Mouse (Mus musculus) 3134 (cell line): ENCODE results near the gene Akap8l.
A peak's percentile ranks its signal among the peaks of the same experiment; 100 is the strongest.

Source experiments
- DNase-seq: peaks from one replicate; pipeline ENCODE4 v3.0.0-alpha.2; 2011; ENCODE audit warnings: low spot score; ENCODE audit not compliant: insufficient read length; ENCODE audit errors: extremely low read depth

Akap8l gene

DNA sequence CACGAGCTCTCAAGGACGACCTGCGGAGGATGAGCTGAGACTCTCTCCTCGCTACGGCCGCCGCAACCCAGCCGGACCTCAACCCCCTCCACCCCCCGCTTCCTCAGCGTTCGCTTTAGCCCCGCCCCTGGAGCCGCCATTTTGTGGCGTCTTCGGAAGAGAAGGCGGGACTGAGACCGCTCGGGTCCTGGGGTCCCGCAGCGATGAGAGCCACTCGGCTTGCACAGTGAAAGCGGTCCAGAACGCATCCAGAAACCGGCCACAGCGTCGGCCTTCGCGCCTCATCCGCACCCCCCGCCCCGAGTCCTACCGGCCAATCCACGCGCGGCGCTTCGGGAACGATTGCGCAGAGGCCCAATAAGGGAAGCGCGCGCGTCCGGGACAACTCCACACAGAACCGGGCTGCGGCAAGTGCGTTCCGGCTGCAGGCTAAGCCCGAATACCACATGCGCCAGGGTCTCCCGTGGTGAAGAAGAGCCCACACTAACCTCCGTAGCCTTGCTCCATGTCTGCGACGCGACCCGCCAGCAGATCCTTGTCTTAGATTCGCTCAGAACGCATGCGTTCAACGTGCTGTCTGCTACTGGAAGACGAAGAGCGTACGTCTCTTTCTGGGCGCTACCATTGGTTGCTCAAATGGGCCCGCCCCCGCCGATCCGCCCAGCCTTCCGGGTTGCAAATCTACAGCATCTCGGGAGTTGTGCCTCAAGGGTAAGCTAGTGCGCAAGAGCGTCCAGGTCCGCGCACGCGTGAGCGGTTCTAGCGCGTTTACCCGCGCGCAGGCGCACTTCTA is 29.6 kb downstream of the Akap8l start, which contains the start of gene Akap8:
Gene Akap8 (minus strand): TSS at position 642 of the 793 bp plus-strand sequence.
- peak; percentile 100 for DNase-seq

GRCm38 (mm10) chr17:32319950-32320349 is 30.5 kb downstream of the Akap8l start:
- DNase-seq, result no peak

DNA sequence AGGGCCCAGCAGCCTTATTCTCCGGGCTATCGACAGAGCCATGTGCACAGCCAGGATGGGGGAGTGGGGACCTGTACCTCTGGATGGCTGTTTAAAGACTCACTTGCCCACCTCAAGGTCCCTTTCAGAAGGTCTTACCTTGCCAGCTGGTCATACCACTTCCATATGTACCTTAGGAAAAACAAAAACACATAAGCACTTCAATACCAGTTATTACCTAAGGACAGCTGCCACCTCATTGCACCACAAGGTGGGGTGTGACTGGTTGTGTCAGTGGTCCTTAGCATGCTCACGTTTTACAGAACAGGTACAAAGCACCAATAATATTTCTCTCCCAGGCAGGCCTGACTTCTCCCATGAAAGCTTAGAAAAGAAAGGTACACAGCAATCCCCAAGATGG is 32.7 kb downstream of the Akap8l start:
- DNase-seq, result no peak

DNA sequence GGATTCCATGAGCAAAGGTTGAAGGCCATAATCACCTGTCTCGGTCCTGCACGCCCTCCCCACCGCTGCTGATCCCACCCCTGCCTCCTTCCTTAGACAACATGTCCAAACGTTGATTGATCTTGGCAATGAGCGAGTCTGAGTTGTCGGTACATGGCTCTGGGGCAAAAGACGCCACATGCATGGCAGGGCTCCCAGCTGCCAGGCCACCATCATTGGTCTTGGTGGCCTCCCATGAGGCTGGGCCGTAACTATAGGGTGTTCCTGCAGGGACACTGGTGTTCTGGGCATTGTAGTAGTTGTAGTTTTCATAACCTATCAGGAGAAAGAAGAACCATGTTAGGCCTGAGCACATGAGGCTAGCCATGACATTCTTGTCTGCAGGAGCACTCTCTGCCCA is 33.4 kb downstream of the Akap8l start:
- no peak for DNase-seq

DNA sequence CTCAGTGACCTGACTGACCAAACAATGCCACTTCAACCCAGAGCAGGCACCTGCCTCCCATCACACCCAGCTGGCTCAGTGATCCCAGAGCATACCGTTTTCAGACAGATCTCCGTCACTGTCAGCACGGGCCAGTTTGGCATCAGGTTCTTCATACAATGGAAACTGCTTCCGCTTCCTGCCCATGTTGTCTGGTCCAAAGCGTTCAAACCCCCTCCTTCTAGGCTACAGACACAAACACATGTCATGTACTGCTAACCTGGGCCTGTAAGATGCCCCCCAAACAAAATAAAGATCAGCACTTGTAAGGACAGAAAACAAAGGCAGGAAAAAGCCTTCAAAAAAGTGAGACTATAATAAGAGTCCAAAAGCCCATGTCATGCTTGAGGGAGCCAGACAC is 34.8 kb downstream of the Akap8l start:
- DNase-seq, result no peak

DNA sequence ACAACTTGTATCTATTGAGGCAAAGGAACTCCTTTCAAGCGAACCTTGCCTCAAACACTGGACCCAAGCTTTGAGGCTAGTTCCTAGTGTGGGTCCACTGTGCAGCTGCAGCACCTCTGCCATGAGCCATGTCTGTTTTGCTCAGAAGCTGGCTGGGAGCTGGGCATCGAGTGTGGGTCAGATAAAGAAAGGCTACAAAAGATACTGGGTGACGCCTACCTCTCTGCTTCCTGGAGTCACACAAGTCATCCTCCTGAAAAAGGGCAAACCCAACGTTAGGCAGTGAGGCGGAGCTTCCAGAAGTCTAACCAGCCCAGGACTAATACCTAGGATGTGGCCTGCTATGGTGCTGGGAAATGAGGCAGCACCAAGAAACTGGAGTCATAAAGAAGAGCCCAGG is 36.5 kb downstream of the Akap8l start:
- DNase-seq, result no peak

DNA sequence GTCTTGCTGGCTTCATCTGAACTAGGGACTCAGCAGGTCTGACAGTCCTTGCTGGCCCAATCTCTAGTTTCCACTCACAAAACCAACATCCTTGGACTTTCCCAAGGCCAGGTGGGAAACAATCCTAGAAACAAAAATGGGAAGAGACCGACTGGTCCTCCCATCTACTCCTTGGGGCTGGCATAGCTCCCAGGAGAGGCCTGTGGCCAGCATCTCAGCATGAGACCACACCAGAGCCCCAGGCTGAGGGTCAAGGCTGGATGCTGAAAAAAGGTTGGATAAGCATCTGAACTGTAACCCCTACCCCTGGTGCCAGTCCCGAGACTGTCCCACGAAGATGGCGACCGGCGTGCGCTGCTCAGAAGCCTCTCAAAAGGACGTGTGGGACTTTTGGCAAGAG is 37.6 kb downstream of the Akap8l start:
- DNase-seq, result no peak

- no peak for DNase-seq
Measured at GRCm38 (mm10) chr17:32307963-32308362, 42.4 kb downstream of the Akap8l start.

DNA sequence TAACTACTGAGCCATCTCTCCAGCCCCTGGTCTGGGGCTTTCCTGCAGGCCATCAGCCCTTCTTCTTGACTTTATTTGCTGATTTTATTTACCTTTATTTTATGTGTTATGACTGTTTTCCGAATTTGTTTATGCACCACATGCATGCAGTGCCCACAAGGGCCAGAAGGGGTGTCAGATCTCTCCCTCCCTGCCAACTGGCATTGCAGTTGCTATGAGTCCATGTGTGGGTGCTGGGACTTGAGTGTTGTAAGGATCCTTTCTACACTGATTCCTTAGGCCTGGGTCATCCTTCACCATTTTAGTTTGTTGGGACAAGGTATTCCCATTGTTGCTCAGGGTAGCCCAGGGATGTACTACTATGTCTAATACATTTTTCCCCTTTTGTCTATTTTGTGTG is 52.3 kb downstream of the Akap8l start:
- DNase-seq, result no peak

- DNase-seq, result no peak
Measured at GRCm38 (mm10) chr17:32295901-32296300, 54.5 kb downstream of the Akap8l start.

DNA sequence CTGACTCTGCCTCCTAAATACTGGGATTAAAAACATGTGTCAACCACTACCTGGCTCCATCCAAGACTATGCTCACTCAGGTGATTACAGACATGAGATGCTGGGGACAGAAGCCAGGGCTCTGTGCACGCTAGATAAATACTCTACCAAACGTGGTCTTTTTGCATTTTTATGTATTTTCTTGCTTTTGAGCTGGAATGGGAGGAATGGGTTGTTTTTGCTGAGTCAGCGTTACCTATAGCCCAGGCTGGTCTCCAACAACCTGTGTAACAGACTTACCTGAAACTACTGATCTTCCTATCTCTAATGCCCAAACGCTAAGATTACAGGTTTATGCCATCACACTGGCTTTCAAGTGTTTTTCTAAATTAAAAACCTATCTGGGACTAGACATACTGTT is 55.2 kb downstream of the Akap8l start:
- DNase-seq, result no peak

DNA sequence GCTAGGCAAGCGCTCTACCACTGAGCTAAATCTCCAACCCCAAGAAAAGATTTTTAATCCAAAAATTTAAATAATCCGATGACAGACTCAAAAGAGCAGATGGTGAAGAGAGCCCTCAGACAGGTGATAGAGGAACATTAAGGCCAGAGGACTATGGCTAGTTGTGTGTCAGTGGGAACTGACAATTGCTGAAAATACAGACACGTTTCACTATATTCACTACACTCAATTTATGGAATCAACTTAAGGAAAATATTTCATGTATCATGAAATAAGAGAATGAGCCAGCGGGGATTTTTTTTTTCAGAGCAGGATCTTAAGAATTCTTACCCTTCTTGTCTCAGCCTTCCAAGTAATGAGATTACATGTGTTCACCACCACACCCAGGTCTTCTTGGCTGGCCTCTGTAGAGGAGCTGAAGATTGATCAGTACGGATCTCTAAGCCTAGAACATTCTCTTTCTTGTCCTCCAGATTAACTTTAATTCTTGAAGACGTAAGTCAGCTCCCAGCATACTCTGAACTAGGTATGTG is 65.2 kb downstream of the Akap8l start:
- no peak for DNase-seq

DNA sequence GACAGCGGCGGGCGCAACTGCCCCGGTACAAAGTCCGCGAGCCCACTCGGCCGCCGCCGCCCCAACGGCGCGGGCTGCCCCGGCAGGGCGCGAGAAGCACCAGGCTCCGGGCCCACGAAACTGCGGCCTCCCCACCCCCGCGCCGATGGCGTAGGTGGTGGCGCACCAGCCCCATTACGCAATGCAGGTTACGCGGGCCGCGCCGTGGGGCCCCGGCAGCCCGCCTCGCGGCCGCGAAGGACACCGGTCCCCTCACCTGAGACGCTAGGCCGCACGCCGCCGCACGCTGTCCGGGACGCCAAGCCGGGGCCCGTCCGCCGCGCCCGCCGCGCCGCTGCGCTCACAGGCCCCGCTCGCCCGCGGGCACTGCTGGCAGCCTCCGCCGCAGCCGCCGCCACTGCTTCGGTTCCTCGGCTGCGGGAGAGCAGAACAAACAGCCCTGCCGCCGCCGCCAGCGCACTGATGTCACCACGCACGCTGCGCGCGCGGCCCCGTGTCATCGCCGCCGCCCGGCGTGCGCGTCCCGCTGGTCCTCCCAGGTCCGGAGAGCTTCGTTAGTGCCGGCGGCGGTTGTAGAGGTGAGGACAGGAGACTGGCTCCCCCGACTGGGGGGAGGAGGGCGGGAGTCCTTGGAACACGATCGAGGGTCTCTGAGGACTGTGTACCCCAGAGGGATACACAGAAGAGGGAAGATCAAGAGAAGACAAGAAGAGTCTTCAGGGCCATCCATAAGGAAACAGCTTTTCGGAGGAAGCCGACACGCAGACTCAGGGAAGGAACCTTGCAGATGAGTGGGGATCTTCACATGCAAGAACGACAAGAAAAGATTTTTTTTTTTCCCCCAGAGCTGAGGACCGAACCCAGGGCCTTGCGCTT is 65.9 kb downstream of the Akap8l start, which contains the start of gene Brd4:
Gene Brd4 (minus strand): TSS at position 461 of the 876 bp plus-strand sequence.
- DNase-seq, result peak; percentile 96

DNA sequence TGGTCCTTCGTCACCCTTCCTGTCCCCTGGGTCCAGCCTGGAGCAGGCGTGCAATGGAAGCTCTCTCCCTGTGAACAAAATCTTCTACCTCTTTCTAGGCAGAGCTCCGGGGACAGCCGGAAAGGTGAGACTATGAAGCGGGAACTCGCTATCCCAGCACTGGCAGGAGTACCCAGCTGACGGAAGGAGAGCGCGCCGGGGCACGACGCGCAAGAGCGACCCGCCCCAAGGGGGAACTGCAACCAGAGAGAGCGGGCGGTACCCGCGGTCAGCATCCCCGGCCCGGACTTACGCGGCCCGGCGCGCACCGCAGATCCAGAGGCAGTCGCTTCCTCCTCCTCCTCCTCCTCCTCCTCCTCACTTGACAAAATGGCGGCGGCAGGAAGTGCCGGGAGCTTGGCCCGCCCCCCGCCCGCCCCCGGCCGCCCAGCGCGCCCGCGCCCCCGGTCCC is 66.6 kb downstream of the Akap8l start:
- DNase-seq, result peak; percentile 81

DNA sequence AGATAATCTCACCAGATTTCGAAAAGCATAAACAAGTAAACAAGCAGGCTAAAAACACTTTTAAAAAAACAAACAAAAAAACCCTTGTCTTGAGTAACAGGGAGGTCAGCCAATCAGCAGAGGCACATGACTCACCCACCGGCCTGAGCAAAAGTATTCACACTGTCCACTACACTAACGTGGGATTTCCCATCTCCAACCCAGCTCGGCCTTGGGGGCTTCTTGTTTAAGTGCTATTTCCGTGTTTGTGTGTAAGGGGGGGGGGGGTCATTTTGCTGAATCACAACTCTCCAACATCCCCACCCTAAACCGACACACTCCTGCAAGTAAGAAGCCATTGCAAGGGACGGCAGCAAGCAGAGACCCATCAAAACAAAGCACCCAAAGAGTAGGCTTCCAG is 67.1 kb downstream of the Akap8l start:
- DNase-seq, result no peak

DNA sequence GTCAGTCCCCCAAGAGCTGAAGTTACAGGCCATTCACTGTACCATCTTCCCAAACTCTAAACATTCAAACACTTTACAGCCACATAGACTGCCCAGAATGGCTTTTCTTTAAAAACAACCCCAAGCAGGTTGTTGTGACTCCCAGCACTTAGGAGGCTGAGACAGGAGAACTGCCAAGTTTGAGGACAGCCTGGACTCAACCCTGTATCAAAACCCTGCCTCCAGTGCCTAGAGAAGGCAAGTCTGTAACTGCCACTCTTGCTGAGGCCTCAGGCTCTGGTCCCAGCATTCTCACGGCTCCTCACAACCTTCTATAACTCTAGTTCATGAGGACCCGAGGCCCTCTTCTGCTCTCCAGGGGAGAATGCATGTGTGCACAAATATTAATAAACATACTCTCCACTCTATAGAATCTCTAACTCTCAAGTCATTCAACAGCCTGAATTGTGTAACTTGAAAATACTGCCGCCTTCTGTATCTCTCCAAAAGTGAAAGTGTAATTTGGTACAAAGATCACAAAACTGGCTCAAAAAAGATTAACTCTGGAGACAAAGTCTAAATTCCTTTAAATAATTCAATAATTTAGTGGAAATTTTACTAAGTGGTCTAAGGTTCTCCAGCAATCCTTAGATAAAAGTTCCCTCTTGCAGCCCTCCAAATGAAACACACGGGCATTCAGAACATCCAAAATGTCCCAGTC is 68.6 kb downstream of the Akap8l start:
- DNase-seq, result no peak

- DNase-seq, result no peak
Measured at GRCm38 (mm10) chr17:32281126-32281525, 69.3 kb downstream of the Akap8l start.

- no peak for DNase-seq
Measured at GRCm38 (mm10) chr17:32280575-32280974, 69.8 kb downstream of the Akap8l start.

DNA sequence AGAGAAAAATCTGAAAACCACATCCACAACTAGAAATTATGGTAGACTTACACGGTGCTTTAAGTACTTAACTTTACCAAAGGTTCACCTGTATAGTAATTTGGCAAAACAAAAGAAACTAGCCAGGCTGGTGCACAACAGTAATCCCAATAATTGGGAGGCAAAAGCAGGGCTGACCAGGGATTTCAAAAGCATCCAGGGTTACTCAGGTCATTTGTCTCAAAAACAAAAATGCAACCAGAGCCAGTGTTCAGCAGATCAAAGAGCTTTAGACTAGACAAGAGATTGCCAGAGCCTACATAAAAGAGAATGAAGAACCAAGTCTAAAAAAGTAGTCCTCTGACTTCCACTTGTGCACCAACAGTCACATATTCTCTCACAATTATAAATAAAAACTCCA is 73.2 kb downstream of the Akap8l start:
- DNase-seq, result no peak

GRCm38 (mm10) chr17:32275568-32275967 is 74.8 kb downstream of the Akap8l start:
- no peak for DNase-seq
